Mouse (Mus musculus) bone marrow, adult 2 months (tissue): ENCODE measurements around the gene Rfx2.

Source experiments
- CTCF ChIP-seq: fragments of 200-500 bp; IDR thresholded peaks from 2 replicates; pipeline ENCODE4 v1.5.1; 2011; ENCODE audit warnings: low read length, control low read depth; ENCODE audit not compliant: control insufficient read depth, insufficient read depth
- POLR2A ChIP-seq: fragments of 200-500 bp; IDR thresholded peaks from 2 replicates; pipeline ENCODE4 v1.6.1; 2011; ENCODE audit warnings: low read depth, mild to moderate bottlenecking, control low read depth, low read length, borderline replicate concordance; ENCODE audit not compliant: control insufficient read depth

- TF ChIP-seq CTCF (no peak), POLR2A (no peak)
Observed at GRCm38 (mm10) chr17:56871767-56872166, 41.0 kb upstream of the Rfx2 start.
